Mouse (Mus musculus): ENCODE measurements at regions not wholly inside any gene's neighbourhood (a gene's known extent, or its start where the extent isn't known, plus 50 kb on each side); places are given as distances from the start of the nearest gene placed in this dataset.

DNA sequence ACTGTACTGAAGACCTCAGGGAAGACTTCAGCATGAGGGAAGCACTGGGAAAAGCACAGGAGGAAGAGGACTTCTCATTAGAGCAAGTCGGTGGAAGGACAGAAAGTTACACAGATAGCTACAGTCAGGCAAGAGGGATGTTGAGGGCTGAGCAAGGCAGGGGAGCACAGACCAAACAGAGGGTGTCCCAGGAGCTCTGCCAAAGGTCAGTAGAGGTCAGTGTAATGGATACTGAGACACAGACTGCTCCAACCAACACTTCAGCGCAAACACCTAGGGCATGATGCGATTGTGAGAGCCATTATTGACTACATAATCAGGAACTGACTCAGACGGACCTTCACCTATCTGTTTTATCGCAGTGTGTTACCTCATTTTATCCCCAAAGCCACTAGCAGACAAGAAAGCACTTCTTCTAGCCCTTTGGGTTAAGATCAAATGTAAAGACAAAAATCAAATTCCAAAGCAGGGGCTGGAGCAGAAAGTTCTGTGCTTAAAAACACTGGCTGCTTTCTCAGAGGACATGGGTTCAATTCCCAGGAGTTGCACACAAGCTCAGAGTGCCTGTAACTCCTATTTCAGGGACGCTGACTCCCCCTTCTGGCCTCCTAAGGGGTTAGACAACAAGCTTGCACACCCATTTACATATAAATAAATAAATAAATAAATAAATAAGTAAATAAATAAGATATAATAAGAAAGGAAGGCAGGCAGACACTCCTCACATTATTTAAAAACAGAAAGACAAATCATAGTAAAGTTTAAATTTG lies 197.3 kb upstream of the Trib2 start:
- TF ChIP-seq ZC3H11A (IDR thresholded peaks at IDR 0.05; ENCODE audit: borderline replicate concordance, low read depth, low read length), result no peak
- TF ChIP-seq ZNF384 (IDR thresholded peaks at IDR 0.05; ENCODE audit: low read depth, low read length), result no peak
- TF ChIP-seq MAFK (IDR thresholded peaks at IDR 0.05; ENCODE audit: insufficient read depth, low read depth, low read length), result no peak

Measured in ES-E14 (cell line).